Mouse (Mus musculus) pancreas, adult 10 weeks (tissue): ENCODE data around the gene Mlec. TPM values are rescaled to one million over a fixed set of nuclear protein-coding genes. Genes with fewer than 3 reads are reported as not detected.

Experiments
- polyA plus RNA-seq: library from polyadenylated mRNA; stranded (reverse); fragments of 350-450 nt; fragmentation: Illumina TruSeq; extraction: RNeasy Lipid Tissue Mini Kit (QIAGEN cat#74804); gene quantifications from one replicate; pipeline ENCODE4 v1.2.3, GENCODE M21; 2015; ENCODE audit warnings: low read depth, low replicate concordance; ENCODE audit not compliant: insufficient read depth

Gene Mlec
- polyA plus RNA-seq = 36.4 TPM

GRCm38 (mm10) chr5:115158040-115158983 lies at the start of gene Mlec:
Gene Mlec (minus strand): TSS chr5:115158179.

GRCm38 (mm10) chr5:115193669-115194625 lies 36.0 kb upstream of the Mlec start, which contains the start of gene Cabp1:
Gene Cabp1 (minus strand): TSS chr5:115194381.

DNA sequence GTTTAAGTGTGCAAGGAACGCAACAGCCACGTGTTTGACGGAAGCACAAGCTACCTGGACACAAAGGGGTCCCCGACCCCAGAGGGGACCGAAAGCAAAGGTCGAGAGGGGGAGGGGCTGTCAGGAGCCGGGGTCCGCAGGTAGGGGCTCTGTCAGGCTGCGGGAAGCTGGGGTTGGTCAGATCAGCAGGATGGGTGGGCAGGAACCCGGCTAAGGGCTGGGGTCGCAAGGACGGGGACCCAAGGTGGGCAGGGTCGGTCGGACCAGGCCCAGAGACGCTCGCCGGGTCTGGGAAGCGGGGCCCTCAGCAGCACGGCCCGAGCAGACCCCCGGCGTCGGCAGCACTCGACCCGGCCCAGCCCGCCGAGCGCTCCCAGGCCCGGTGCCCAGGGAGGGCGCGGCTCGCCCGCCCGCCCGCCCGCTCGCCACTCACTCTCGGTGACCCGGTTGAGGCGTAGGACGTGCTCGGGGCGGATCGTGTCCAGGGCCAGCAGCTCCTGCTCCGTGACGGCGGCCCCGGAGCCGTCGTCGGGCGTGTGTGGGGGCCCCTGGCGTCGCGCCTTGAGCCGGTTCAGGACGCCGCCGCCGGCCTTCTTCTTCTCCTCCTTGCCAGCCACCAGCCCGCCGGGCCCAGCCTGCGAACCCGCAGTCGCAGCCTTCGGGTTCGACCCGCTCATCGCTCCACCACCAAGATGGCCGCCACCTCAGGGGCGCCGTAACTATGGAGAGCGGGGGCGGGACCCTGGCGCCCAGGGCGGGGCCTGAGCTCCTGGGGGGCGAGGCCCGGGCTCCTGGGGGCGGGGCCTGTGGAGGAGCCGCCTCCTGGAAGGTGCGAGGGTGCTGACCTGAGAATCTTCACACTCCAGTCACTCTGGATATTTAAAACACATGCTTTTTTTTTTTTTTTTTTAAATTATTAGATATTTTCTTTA lies 23.5 kb downstream of the Mlec start, which contains the start of gene Unc119b:
Unc119b (minus strand) TSS at position 742 of the 932 bp plus-strand sequence.

DNA sequence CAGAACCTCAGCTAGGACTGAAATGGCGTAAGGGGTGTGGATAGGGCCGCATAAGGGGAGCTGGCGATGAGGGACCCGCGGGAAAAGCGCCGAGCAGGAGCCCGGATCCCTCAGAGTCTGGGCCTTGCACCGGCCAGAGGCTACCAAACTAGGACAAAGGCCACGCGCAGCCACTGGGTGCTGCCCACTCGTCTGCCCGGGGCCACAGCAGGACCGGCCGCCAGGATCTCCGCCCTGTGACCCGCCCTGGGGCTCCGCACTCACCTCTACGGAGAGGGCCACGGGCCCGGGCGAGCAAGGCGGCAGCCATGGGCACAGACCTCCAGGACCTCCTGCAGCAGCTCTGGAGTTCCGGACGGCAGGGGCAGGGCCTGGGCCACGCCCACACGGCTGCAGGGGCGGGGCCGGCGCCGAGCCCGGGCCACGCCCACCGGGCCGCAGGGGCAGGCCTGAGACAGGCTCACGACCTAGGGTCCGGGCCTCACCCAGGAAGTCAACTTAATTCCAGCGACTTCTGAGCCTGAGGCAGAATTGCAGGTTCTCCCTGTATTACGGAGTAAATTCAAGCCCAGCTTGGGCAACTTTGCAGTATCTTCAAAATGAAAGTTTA lies 38.9 kb downstream of the Mlec start, which contains the start of gene Acads:
Acads (minus strand) TSS at position 386 of the 610 bp plus-strand sequence.

DNA sequence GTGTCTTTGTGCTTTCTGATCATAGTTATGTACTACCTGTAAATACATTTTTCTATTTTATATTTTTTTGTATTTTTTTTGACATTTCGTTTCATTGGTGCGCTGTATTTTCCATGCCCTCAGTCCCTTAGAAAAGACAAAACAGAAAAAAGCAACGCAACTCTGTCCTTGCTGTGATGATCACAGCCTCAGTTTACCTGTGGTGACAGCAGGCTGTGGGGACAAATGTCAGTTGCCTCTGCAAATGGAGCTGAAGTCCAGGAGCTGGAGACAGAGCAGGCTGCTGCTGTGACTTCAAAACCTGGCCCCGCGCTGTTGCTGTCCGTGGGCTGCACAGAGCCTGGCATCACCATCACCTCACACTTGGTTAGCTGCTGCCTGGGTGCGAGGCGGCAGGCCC lies 59.8 kb downstream of the Mlec start, which contains the start of gene Gm10401:
Gm10401 (minus strand) TSS at position 101 of the 400 bp plus-strand sequence.

Other genes starting within 250 kb of the Mlec start
- 1.8 TPM for gene Oasl1, start 234.9 kb downstream of the Mlec start, polyA plus RNA-seq
- 8.3 TPM for gene 2210016L21Rik, start 216.0 kb downstream of the Mlec start, polyA plus RNA-seq
- 1.3 TPM for gene Hnf1a, start 187.1 kb downstream of the Mlec start, polyA plus RNA-seq
- 9.8 TPM for gene Sppl3, start 147.0 kb downstream of the Mlec start, polyA plus RNA-seq
- not detected for gene Gm10401, start 59.9 kb downstream of the Mlec start, polyA plus RNA-seq
- gene Acads, start 38.8 kb downstream of the Mlec start, polyA plus RNA-seq = 6.5 TPM
- gene Unc119b, start 23.2 kb downstream of the Mlec start, polyA plus RNA-seq = 9.4 TPM
- gene Cabp1, start 36.2 kb upstream of the Mlec start, polyA plus RNA-seq = 7.1 TPM
- 32.9 TPM for gene Pop5, start 77.7 kb upstream of the Mlec start, polyA plus RNA-seq
- gene Rnf10, start 114.7 kb upstream of the Mlec start, polyA plus RNA-seq = 42.8 TPM
- 3.5 TPM for gene Coq5, start 121.5 kb upstream of the Mlec start, polyA plus RNA-seq
- 82.0 TPM for gene Dynll1, start 142.8 kb upstream of the Mlec start, polyA plus RNA-seq
- 14.8 TPM for gene Srsf9, start 169.0 kb upstream of the Mlec start, polyA plus RNA-seq
- 5.2 TPM for gene Gatc, start 183.0 kb upstream of the Mlec start, polyA plus RNA-seq
- gene Triap1, start 183.0 kb upstream of the Mlec start, polyA plus RNA-seq = 12.4 TPM
- gene Cox6a1, start 190.8 kb upstream of the Mlec start, polyA plus RNA-seq = 144 TPM